Mouse (Mus musculus) limb, embryonic 15.5 days (tissue): ENCODE measurements around the gene Nrg3. TPM values are rescaled to one million over a fixed set of nuclear protein-coding genes. Genes with fewer than 3 reads are reported as not detected.

ENCODE experiments used
- ATAC-seq: fragments of 200-750 bp; cut with Nextera tagmentation; 2 replicates; pipeline ENCODE4 v1.8.0; 2017; ENCODE audit warnings: low read depth, moderate TSS enrichment; ENCODE audit not compliant: insufficient number of reproducible peaks, low FRiP score, low TSS enrichment
- H3K27ac ChIP-seq: fragments of 300-500 bp; sonication (generic); 2 replicates; pipeline ENCODE4 v1.5.1; 2015; ENCODE audit warnings: moderate library complexity, mild to moderate bottlenecking, inconsistent platforms
- H3K27me3 ChIP-seq: fragments of 300-500 bp; sonication (generic); 2 replicates; pipeline ENCODE4 v1.6.1; 2015; ENCODE audit warnings: inconsistent platforms
- H3K36me3 ChIP-seq: fragments of 300-500 bp; sonication (generic); 2 replicates; pipeline ENCODE4 v1.6.1; 2015; ENCODE audit warnings: inconsistent platforms
- H3K4me1 ChIP-seq: fragments of 300-500 bp; sonication (generic); 2 replicates; pipeline ENCODE4 v1.6.1; 2015; ENCODE audit warnings: inconsistent platforms
- H3K4me2 ChIP-seq: fragments of 300-500 bp; sonication (generic); 2 replicates; pipeline ENCODE4 v1.6.1; 2015; ENCODE audit warnings: mild to moderate bottlenecking, inconsistent platforms
- H3K4me3 ChIP-seq: fragments of 300-500 bp; sonication (generic); 2 replicates; pipeline ENCODE4 v1.5.1; 2015; ENCODE audit warnings: mild to moderate bottlenecking, inconsistent platforms
- H3K9ac ChIP-seq: fragments of 300-500 bp; sonication (generic); 2 replicates; pipeline ENCODE4 v1.6.1; 2015; ENCODE audit warnings: inconsistent platforms
- H3K9me3 ChIP-seq: fragments of 300-500 bp; sonication (generic); 2 replicates; pipeline ENCODE4 v1.6.1; 2016; ENCODE audit warnings: inconsistent platforms
- WGBS: fragments of 180-500 bp; shearing (Covaris S2); methylation state at CpG from one replicate; pipeline ENCODE4 v1.1.7; 2015; 5-methylcytosine and 5-hydroxymethylcytosine counted together
- polyA plus RNA-seq: library from polyadenylated mRNA; unstranded; fragments of >200 nt; fragmentation: Nextera tagmentation; extraction: Ambion mirVana; gene quantifications from 2 replicates; pipeline ENCODE4 v1.2.1, GENCODE M21; 2015

Gene Nrg3
- polyA plus RNA-seq, 1 experiment from 2014 or later, result 0.05 TPM

GRCm38 (mm10) chr14:38700972-38701371, 771.9 kb downstream of the Nrg3 start:
- Histone ChIP-seq H3K4me1 (no peaks in the 10 kb centered on the region), H3K27ac (no peak overlapping the region), H3K4me3 (no peak overlapping the region), H3K27me3 (no peaks in the 10 kb centered on the region), H3K4me2 (no peak overlapping the region), H3K36me3 (no peaks in the 10 kb centered on the region), H3K9me3 (no peaks in the 10 kb centered on the region), H3K9ac (no peak overlapping the region)
- 74% methylated on average over 3 of the region's 3 CpGs for WGBS
- ATAC-seq, result no peak

- Histone ChIP-seq H3K36me3 (no peaks in the 10 kb centered on the region), H3K4me3 (no peak overlapping the region), H3K27me3 (no peaks in the 10 kb centered on the region), H3K9ac (no peak overlapping the region), H3K27ac (no peak overlapping the region), H3K4me1 (no peaks in the 10 kb centered on the region), H3K9me3 (no peaks in the 10 kb centered on the region), H3K4me2 (no peak overlapping the region)
- 48% methylated on average over 1 of the region's 1 CpGs for WGBS
- ATAC-seq, result no peak
Measured at GRCm38 (mm10) chr14:38659973-38660372, 812.9 kb downstream of the Nrg3 start.

- H3K36me3 ChIP-seq, result no peaks in the 10 kb centered on the region
- no peak overlapping the region for H3K4me3 ChIP-seq
- no peak overlapping the region for H3K27ac ChIP-seq
- no peak overlapping the region for H3K4me2 ChIP-seq
- no peak for ATAC-seq
- no peak overlapping the region for H3K9ac ChIP-seq
- 80% methylated on average over 3 of the region's 3 CpGs for WGBS
- no peaks in the 10 kb centered on the region for H3K27me3 ChIP-seq
- no peaks in the 10 kb centered on the region for H3K4me1 ChIP-seq
- H3K9me3 ChIP-seq, result no peaks in the 10 kb centered on the region
Measured at GRCm38 (mm10) chr14:38637070-38637469, 835.8 kb downstream of the Nrg3 start.

GRCm38 (mm10) chr14:38630114-38630513, 842.8 kb downstream of the Nrg3 start:
- Histone ChIP-seq H3K9me3 (no peaks in the 10 kb centered on the region), H3K9ac (no peak overlapping the region), H3K27me3 (no peaks in the 10 kb centered on the region), H3K4me1 (no peaks in the 10 kb centered on the region), H3K4me2 (no peak overlapping the region), H3K36me3 (no peaks in the 10 kb centered on the region), H3K4me3 (no peak overlapping the region), H3K27ac (no peak overlapping the region)
- no peak for ATAC-seq
- WGBS, result 85% methylated on average over 3 of the region's 3 CpGs

GRCm38 (mm10) chr14:38629671-38630070, 843.2 kb downstream of the Nrg3 start:
- H3K27me3 ChIP-seq, result no peaks in the 10 kb centered on the region
- H3K27ac ChIP-seq, result no peak overlapping the region
- H3K36me3 ChIP-seq, result no peaks in the 10 kb centered on the region
- no peak overlapping the region for H3K9ac ChIP-seq
- no peak for ATAC-seq
- no peak overlapping the region for H3K4me3 ChIP-seq
- H3K4me2 ChIP-seq, result no peak overlapping the region
- no peaks in the 10 kb centered on the region for H3K4me1 ChIP-seq
- H3K9me3 ChIP-seq, result no peaks in the 10 kb centered on the region

GRCm38 (mm10) chr14:38628862-38629619, 843.8 kb downstream of the Nrg3 start:
- H3K27ac ChIP-seq, result no peak overlapping the region
- no peak for ATAC-seq
- H3K27me3 ChIP-seq, result no peaks in the 10 kb centered on the region
- no peak overlapping the region for H3K9ac ChIP-seq
- H3K36me3 ChIP-seq, result no peaks in the 10 kb centered on the region
- 72% methylated on average over 2 of the region's 2 CpGs for WGBS
- H3K4me2 ChIP-seq, result no peak overlapping the region
- no peaks in the 10 kb centered on the region for H3K4me1 ChIP-seq
- H3K4me3 ChIP-seq, result no peak overlapping the region
- no peaks in the 10 kb centered on the region for H3K9me3 ChIP-seq

- Histone ChIP-seq H3K9me3 (no peaks in the 10 kb centered on the region), H3K27ac (no peak overlapping the region), H3K4me3 (no peak overlapping the region), H3K36me3 (no peaks in the 10 kb centered on the region), H3K9ac (no peak overlapping the region), H3K27me3 (no peaks in the 10 kb centered on the region), H3K4me1 (no peaks in the 10 kb centered on the region), H3K4me2 (no peak overlapping the region)
- no peak for ATAC-seq
Measured at GRCm38 (mm10) chr14:38616969-38617368, 855.9 kb downstream of the Nrg3 start.

- Histone ChIP-seq H3K36me3 (no peaks in the 10 kb centered on the region), H3K27me3 (no peaks in the 10 kb centered on the region), H3K27ac (no peak overlapping the region), H3K9me3 (no peaks in the 10 kb centered on the region), H3K9ac (no peak overlapping the region), H3K4me3 (no peak overlapping the region), H3K4me2 (no peak overlapping the region), H3K4me1 (no peaks in the 10 kb centered on the region)
- ATAC-seq, result no peak
Measured at GRCm38 (mm10) chr14:38597735-38598134, 875.2 kb downstream of the Nrg3 start.

- H3K4me1 ChIP-seq, result no peaks in the 10 kb centered on the region
- whole genome bisulfite sequencing, result 78% methylated on average over 1 of the region's 1 CpGs
Measured at GRCm38 (mm10) chr14:38594297-38594696, 878.6 kb downstream of the Nrg3 start.

GRCm38 (mm10) chr14:38576796-38577195, 896.1 kb downstream of the Nrg3 start:
- 84% methylated on average over 3 of the region's 3 CpGs for WGBS
- H3K36me3 ChIP-seq, result no peaks in the 10 kb centered on the region
- no peaks in the 10 kb centered on the region for H3K27me3 ChIP-seq
- no peak for ATAC-seq
- no peak overlapping the region for H3K4me2 ChIP-seq
- H3K9ac ChIP-seq, result no peak overlapping the region
- no peaks in the 10 kb centered on the region for H3K4me1 ChIP-seq
- no peak overlapping the region for H3K27ac ChIP-seq
- no peaks in the 10 kb centered on the region for H3K9me3 ChIP-seq
- no peak overlapping the region for H3K4me3 ChIP-seq

More at GRCm38 (mm10) chr14:38594297-38594696, 878.6 kb downstream of the Nrg3 start:
- Histone ChIP-seq H3K4me2 (no peak overlapping the region), H3K27me3 (no peaks in the 10 kb centered on the region), H3K9me3 (no peaks in the 10 kb centered on the region), H3K4me3 (no peak overlapping the region), H3K36me3 (no peaks in the 10 kb centered on the region), H3K27ac (no peak overlapping the region), H3K9ac (no peak overlapping the region)
- ATAC-seq, result no peak

- ATAC-seq, result no peak
- H3K27ac ChIP-seq, result no peak overlapping the region
- H3K4me1 ChIP-seq, result no peaks in the 10 kb centered on the region
- WGBS, result 81% methylated on average over 1 of the region's 1 CpGs
- no peak overlapping the region for H3K4me3 ChIP-seq
- no peaks in the 10 kb centered on the region for H3K27me3 ChIP-seq
- no peaks in the 10 kb centered on the region for H3K36me3 ChIP-seq
- no peak overlapping the region for H3K4me2 ChIP-seq
- no peaks in the 10 kb centered on the region for H3K9me3 ChIP-seq
- H3K9ac ChIP-seq, result no peak overlapping the region
Measured at GRCm38 (mm10) chr14:38568184-38568583, 904.7 kb downstream of the Nrg3 start.

- Histone ChIP-seq H3K4me2 (no peak overlapping the region), H3K27me3 (no peaks in the 10 kb centered on the region), H3K9ac (no peak overlapping the region), H3K9me3 (no peaks in the 10 kb centered on the region), H3K4me1 (no peaks in the 10 kb centered on the region), H3K27ac (no peak overlapping the region), H3K4me3 (no peak overlapping the region), H3K36me3 (no peaks in the 10 kb centered on the region)
- no peak for ATAC-seq
- 83% methylated on average over 3 of the region's 3 CpGs for WGBS
Measured at GRCm38 (mm10) chr14:38566182-38566581, 906.7 kb downstream of the Nrg3 start.

- Histone ChIP-seq H3K9ac (no peak overlapping the region), H3K4me2 (no peak overlapping the region), H3K27me3 (no peaks in the 10 kb centered on the region), H3K4me3 (no peak overlapping the region), H3K27ac (no peak overlapping the region), H3K4me1 (no peaks in the 10 kb centered on the region), H3K9me3 (no peaks in the 10 kb centered on the region), H3K36me3 (no peaks in the 10 kb centered on the region)
- ATAC-seq, result no peak
- WGBS, result 63% methylated on average over 1 of the region's 1 CpGs
Measured at GRCm38 (mm10) chr14:38554636-38555035, 918.3 kb downstream of the Nrg3 start.
